In the genomic region with DNA sequence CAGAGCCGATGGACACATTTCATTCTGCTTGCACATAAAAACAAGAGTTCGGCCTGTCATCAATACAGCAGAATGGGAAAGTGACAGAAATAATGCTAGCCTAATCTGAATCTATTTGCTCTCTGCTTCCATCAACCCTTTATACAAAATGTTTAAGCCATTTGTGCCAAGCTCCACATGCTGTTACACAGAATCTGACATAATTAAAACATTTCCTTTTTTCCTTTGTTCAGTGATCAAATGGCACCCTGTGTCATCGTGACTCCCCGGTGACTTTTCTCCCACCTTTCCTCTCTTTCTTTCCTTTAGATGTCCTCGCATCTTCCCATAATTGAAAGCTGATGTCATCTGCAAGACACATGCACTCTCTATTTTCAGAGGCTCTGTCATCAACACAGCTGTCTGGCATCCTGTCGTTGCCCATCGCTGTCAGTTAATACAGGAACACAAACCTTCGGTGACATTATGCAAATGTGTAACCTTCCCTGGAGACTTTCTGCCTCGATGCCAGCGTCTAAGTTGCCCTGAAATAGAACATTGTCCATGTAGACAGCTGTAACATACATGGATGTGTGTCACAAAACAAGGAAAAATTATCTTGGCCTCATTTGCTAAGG, we compare ENCODE assay signal across 18 mouse cellular contexts.
DNase-seq lines count a peak whose midpoint lies in the region; ATAC-seq and TF ChIP-seq lines count a peak whose summit lies in the region.
"Had no signal": no experiment of that assay in that cellular context is flagged by ENCODE, and none has a peak within 500 bp of the region (broad histone marks: within the 10 kb centered on the region; RNA-seq: fewer than 3 reads in every experiment).

No protein-coding gene starts in this region.

- H3K4me2 ChIP-seq in hindbrain, embryonic 13.5 days: no peak overlapping the region
- H3K4me2 ChIP-seq in hindbrain, embryonic 14.5 days (replicated peaks): no peak overlapping the region
- H3K4me2 ChIP-seq in midbrain, embryonic 14.5 days (ENCODE audit: low read length): no peak overlapping the region
- no peak overlapping the region for H3K4me2 ChIP-seq in forebrain, postnatal 0 days (ENCODE audit: low read depth)
- H3K4me2 ChIP-seq: heart, embryonic 12.5 days; kidney, embryonic 15.5 days; liver, embryonic 13.5 days had no signal

- intact Hi-C loops in heart, postnatal 36 days (cut with DNase I): no loop called here

- WGBS in hindbrain, embryonic 13.5 days: 43% methylated on average over 10 of the region's 10 CpGs
- 47% methylated on average over 10 of the region's 10 CpGs for WGBS in hindbrain, embryonic 14.5 days
- 50% methylated on average over 10 of the region's 10 CpGs for WGBS in midbrain, embryonic 14.5 days
- 77% methylated on average over 10 of the region's 10 CpGs for WGBS in midbrain, embryonic 10.5 days
- WGBS in forebrain, postnatal 0 days: 33% methylated on average over 10 of the region's 10 CpGs
- 66% methylated on average over 10 of the region's 10 CpGs for WGBS in heart, embryonic 10.5 days

- H3K4me3 ChIP-seq in hindbrain, embryonic 13.5 days: no peak overlapping the region
- H3K4me3 ChIP-seq in hindbrain, embryonic 14.5 days (replicated peaks; ENCODE audit: low read length): no peak overlapping the region
- H3K4me3 ChIP-seq in midbrain, embryonic 14.5 days (replicated peaks; ENCODE audit: low read depth, low read length): no peak overlapping the region
- H3K4me3 ChIP-seq in midbrain, embryonic 10.5 days: no peak overlapping the region
- H3K4me3 ChIP-seq in forebrain, postnatal 0 days (ENCODE audit: low read depth, low read length): no peak overlapping the region
- no peak overlapping the region for H3K4me3 ChIP-seq in heart, embryonic 10.5 days
- H3K4me3 ChIP-seq: erythroblast, embryonic 14.5 days; heart, embryonic 12.5 days; kidney, embryonic 15.5 days; liver, embryonic 13.5 days; megakaryocyte, embryonic 14.5 days had no signal

- H3K9ac ChIP-seq in hindbrain, embryonic 13.5 days: no peak overlapping the region
- H3K9ac ChIP-seq in hindbrain, embryonic 14.5 days: no peak overlapping the region
- H3K9ac ChIP-seq in midbrain, embryonic 14.5 days (replicated peaks; ENCODE audit: low read length): no peak overlapping the region
- no peak overlapping the region for H3K9ac ChIP-seq in forebrain, postnatal 0 days
- H3K9ac ChIP-seq: heart, embryonic 12.5 days; kidney, embryonic 15.5 days; liver, embryonic 13.5 days had no signal

- TF ChIP-seq CTCF in forebrain, postnatal 0 days (IDR thresholded peaks at IDR 0.05; ENCODE audit: low read depth): no peak

- peaks cover 6% of the 10 kb centered on the region; the same call in 1 of the 2 replicates for H3K4me1 ChIP-seq in hindbrain, embryonic 13.5 days (replicated peaks)
- no peaks in the 10 kb centered on the region for H3K4me1 ChIP-seq in hindbrain, embryonic 14.5 days (replicated peaks; ENCODE audit: control insufficient read depth, insufficient read depth, low read length)
- H3K4me1 ChIP-seq in midbrain, embryonic 14.5 days (ENCODE audit: control insufficient read depth, insufficient read depth, low read length): peaks cover 4% of the 10 kb centered on the region; the same call in 1 of the 2 replicates
- no peaks in the 10 kb centered on the region for H3K4me1 ChIP-seq in midbrain, embryonic 10.5 days
- no peaks in the 10 kb centered on the region for H3K4me1 ChIP-seq in forebrain, postnatal 0 days (ENCODE audit: insufficient read depth)
- no peaks in the 10 kb centered on the region for H3K4me1 ChIP-seq in heart, embryonic 10.5 days
- H3K4me1 ChIP-seq: kidney, embryonic 15.5 days; liver, embryonic 13.5 days had no signal

- H3K27ac ChIP-seq in hindbrain, embryonic 13.5 days: no peak overlapping the region
- H3K27ac ChIP-seq in hindbrain, embryonic 14.5 days: no peak overlapping the region; the same call in 1 of the 2 replicates
- no peak overlapping the region; the same call in 1 of the 2 replicates for H3K27ac ChIP-seq in midbrain, embryonic 14.5 days (replicated peaks; ENCODE audit: low read depth, low read length)
- H3K27ac ChIP-seq in midbrain, embryonic 10.5 days (replicated peaks): no peak overlapping the region
- no peak overlapping the region for H3K27ac ChIP-seq in forebrain, postnatal 0 days (ENCODE audit: low read depth, low read length)
- H3K27ac ChIP-seq in heart, embryonic 10.5 days: no peak overlapping the region
- H3K27ac ChIP-seq: kidney, embryonic 15.5 days; liver, embryonic 13.5 days had no signal

- no peaks in the 10 kb centered on the region for H3K27me3 ChIP-seq in hindbrain, embryonic 13.5 days
- no peaks in the 10 kb centered on the region for H3K27me3 ChIP-seq in hindbrain, embryonic 14.5 days (ENCODE audit: control insufficient read depth, insufficient read depth, low read length)
- no peaks in the 10 kb centered on the region for H3K27me3 ChIP-seq in midbrain, embryonic 14.5 days (ENCODE audit: control insufficient read depth, insufficient read depth, low read length)
- H3K27me3 ChIP-seq in midbrain, embryonic 10.5 days (ENCODE audit: low read depth, poor library complexity, severe bottlenecking): no peaks in the 10 kb centered on the region
- H3K27me3 ChIP-seq in forebrain, postnatal 0 days (ENCODE audit: insufficient read depth, low read length): no peaks in the 10 kb centered on the region
- no peaks in the 10 kb centered on the region for H3K27me3 ChIP-seq in heart, embryonic 10.5 days (ENCODE audit: insufficient read depth, poor library complexity, severe bottlenecking)
- H3K27me3 ChIP-seq: heart, embryonic 12.5 days; kidney, embryonic 15.5 days; liver, embryonic 13.5 days; megakaryocyte, embryonic 14.5 days had no signal

- no peaks in the 10 kb centered on the region for H3K36me3 ChIP-seq in hindbrain, embryonic 13.5 days
- no peaks in the 10 kb centered on the region for H3K36me3 ChIP-seq in hindbrain, embryonic 14.5 days (replicated peaks; ENCODE audit: control insufficient read depth, insufficient read depth)
- no peaks in the 10 kb centered on the region for H3K36me3 ChIP-seq in midbrain, embryonic 14.5 days (ENCODE audit: control insufficient read depth, insufficient read depth, low read length)
- no peaks in the 10 kb centered on the region for H3K36me3 ChIP-seq in midbrain, embryonic 10.5 days
- H3K36me3 ChIP-seq in forebrain, postnatal 0 days (ENCODE audit: insufficient read depth): no peaks in the 10 kb centered on the region
- no peaks in the 10 kb centered on the region for H3K36me3 ChIP-seq in heart, embryonic 10.5 days
- H3K36me3 ChIP-seq: heart, embryonic 12.5 days; kidney, embryonic 15.5 days; liver, embryonic 13.5 days had no signal

- no peak for DNase-seq in hindbrain, embryonic 14.5 days (ENCODE audit: low spot score)
- DNase-seq in midbrain, embryonic 14.5 days: peak; percentile 62
- no peak for DNase-seq in midbrain, embryonic 10.5 days (ENCODE audit: low spot score)
- peak; percentile 39 for DNase-seq in forebrain, postnatal 0 days
- no peak for DNase-seq in heart, embryonic 10.5 days (ENCODE audit: low spot score)
- no peak for DNase-seq in heart, postnatal 36 days
- DNase-seq: adrenal gland, adult 2 months; cerebellum, adult 11-12 months; cerebellum, postnatal 36 days; liver, embryonic 13.5 days; thymus, adult 18-20 months had no signal

- no peaks in the 10 kb centered on the region for H3K9me3 ChIP-seq in hindbrain, embryonic 13.5 days
- H3K9me3 ChIP-seq in hindbrain, embryonic 14.5 days (ENCODE audit: control insufficient read depth, low read length): no peaks in the 10 kb centered on the region
- no peaks in the 10 kb centered on the region for H3K9me3 ChIP-seq in midbrain, embryonic 14.5 days (ENCODE audit: control insufficient read depth, low read length)
- H3K9me3 ChIP-seq in midbrain, embryonic 10.5 days (replicated peaks): no peaks in the 10 kb centered on the region
- H3K9me3 ChIP-seq in forebrain, postnatal 0 days (ENCODE audit: low read length): no peaks in the 10 kb centered on the region
- H3K9me3 ChIP-seq in heart, embryonic 10.5 days: no peaks in the 10 kb centered on the region
- H3K9me3 ChIP-seq: heart, embryonic 12.5 days; kidney, embryonic 15.5 days; liver, embryonic 13.5 days; megakaryocyte, embryonic 14.5 days had no signal

- ATAC-seq in hindbrain, embryonic 13.5 days (ENCODE audit: low FRiP score): 0 out of 2 replicates have a peak, but pooled peaks have one; percentile 43
- no peak for ATAC-seq in hindbrain, embryonic 14.5 days (ENCODE audit: low FRiP score)
- peak; percentile 31; the same call in 1 of the 2 replicates for ATAC-seq in midbrain, embryonic 14.5 days (ENCODE audit: low FRiP score, low TSS enrichment)
- ATAC-seq in forebrain, postnatal 0 days: peak; percentile 75
- ATAC-seq: intestine, embryonic 16.5 days; lung, postnatal 0 days had no signal

Comparison
In these comparisons a context has a peak if more than half of its experiments do, and no peak if none do; other contexts are left out.
1. DNase-seq: peak in midbrain, embryonic 14.5 days (single experiment) and forebrain, postnatal 0 days (single experiment); none in hindbrain, embryonic 14.5 days (single experiment), midbrain, embryonic 10.5 days (single experiment), heart, embryonic 10.5 days (single experiment) and heart, postnatal 36 days (0 of 2).